Comparison of ENCODE assay signal across 10 mouse cellular contexts in the genomic region with DNA sequence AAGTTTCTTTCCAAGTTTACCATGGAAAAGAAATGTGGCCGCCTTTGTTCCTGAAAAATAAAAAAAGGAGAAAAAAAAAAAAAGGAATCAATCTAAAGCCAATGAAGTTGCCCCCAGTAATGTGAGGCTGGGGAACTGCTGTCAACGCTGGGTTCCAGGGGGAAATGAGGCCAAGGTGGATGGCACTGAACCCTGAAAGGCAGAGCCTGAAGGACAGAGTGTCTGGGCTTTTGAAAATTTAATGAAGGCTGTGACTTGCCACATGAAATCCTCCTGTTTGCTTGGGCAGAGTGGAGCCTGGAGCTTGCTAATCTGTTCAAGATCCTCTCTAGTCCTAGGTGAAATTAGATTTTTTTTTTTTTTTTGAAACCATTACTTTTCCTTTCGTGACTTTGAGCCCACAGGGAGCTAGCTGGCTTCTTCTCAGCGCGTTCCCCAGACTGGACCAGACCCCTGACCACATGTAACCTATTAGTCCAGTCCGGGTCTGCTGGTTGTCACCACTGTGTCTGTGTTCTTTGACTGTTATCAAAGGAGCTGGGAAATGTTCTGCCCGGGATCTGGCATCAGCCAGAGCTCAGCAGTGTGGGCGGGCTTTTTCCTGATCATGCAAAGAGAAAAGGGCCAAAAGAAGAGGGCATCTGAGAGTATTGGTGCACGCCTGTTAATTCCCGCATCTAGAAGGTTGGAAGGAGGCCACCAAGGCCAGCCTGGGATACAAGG. TPM values are rescaled to one million over a fixed set of nuclear protein-coding genes. Genes with fewer than 3 reads are reported as not detected.
DNase-seq lines count a peak whose midpoint lies in the region; ATAC-seq and TF ChIP-seq lines count a peak whose summit lies in the region.
"Had no signal": no experiment of that assay in that cellular context is flagged by ENCODE, and none has a peak within 500 bp of the region (broad histone marks: within the 10 kb centered on the region; RNA-seq: fewer than 3 reads in every experiment).

No protein-coding gene starts in this region.

- no peak for DNase-seq in forebrain, embryonic 10.5 days (ENCODE audit: extremely low spot score, low spot score)
- no peak for DNase-seq in midbrain, postnatal 0 days (ENCODE audit: low spot score)
- DNase-seq in yolk sac, embryonic 10.5 days (ENCODE audit: low spot score) = peak; percentile 38
- no peak for DNase-seq in left cerebral cortex, adult 9 months (ENCODE audit: low spot score in 2 of 2)
- DNase-seq in cerebellum, adult 8-10 months = no peak
- DNase-seq: right cerebral cortex, postnatal 4 days had no signal

- 65% methylated on average over 10 of the region's 10 CpGs for WGBS in forebrain, embryonic 10.5 days
- 67% methylated on average over 10 of the region's 10 CpGs for WGBS in forebrain, embryonic 12.5 days
- WGBS in midbrain, embryonic 13.5 days = 67% methylated on average over 10 of the region's 10 CpGs
- 52% methylated on average over 10 of the region's 10 CpGs for WGBS in midbrain, postnatal 0 days
- 27% methylated on average over 10 of the region's 10 CpGs for WGBS in heart, embryonic 15.5 days

- no peaks in the 10 kb centered on the region for H3K36me3 ChIP-seq in forebrain, embryonic 10.5 days (replicated peaks)
- no peaks in the 10 kb centered on the region for H3K36me3 ChIP-seq in forebrain, embryonic 12.5 days (replicated peaks)
- no peaks in the 10 kb centered on the region for H3K36me3 ChIP-seq in midbrain, embryonic 13.5 days
- no peaks in the 10 kb centered on the region for H3K36me3 ChIP-seq in midbrain, postnatal 0 days (ENCODE audit: insufficient read depth, low read length)
- H3K36me3 ChIP-seq in heart, embryonic 15.5 days = no peaks in the 10 kb centered on the region

- no peak overlapping the region for H3K9ac ChIP-seq in forebrain, embryonic 12.5 days
- H3K9ac ChIP-seq in midbrain, embryonic 13.5 days (replicated peaks) = no peak overlapping the region
- H3K9ac ChIP-seq in midbrain, postnatal 0 days (replicated peaks; ENCODE audit: low read length, poor library complexity, severe bottlenecking) = no peak overlapping the region
- 0 out of 2 replicates have a peak overlapping the region, but pooled peaks have one; percentile 1 for H3K9ac ChIP-seq in heart, embryonic 15.5 days

- no peak for ATAC-seq in forebrain, embryonic 12.5 days (ENCODE audit: low FRiP score)
- no peak for ATAC-seq in midbrain, embryonic 13.5 days
- no peak for ATAC-seq in midbrain, postnatal 0 days (ENCODE audit: low FRiP score)
- peak; percentile 43; the same call in 1 of the 2 replicates for ATAC-seq in heart, embryonic 15.5 days (replicated peaks; ENCODE audit: insufficient number of reproducible peaks, insufficient read depth, low FRiP score, low read depth)

- peaks cover 7% of the 10 kb centered on the region; the same call in 1 of the 2 replicates for H3K27me3 ChIP-seq in forebrain, embryonic 10.5 days (ENCODE audit: poor library complexity, severe bottlenecking)
- no peaks in the 10 kb centered on the region for H3K27me3 ChIP-seq in forebrain, embryonic 12.5 days
- H3K27me3 ChIP-seq in midbrain, embryonic 13.5 days = no peaks in the 10 kb centered on the region
- H3K27me3 ChIP-seq in midbrain, postnatal 0 days (ENCODE audit: insufficient read depth, low read length) = no peaks in the 10 kb centered on the region
- H3K27me3 ChIP-seq in heart, embryonic 15.5 days = no peaks in the 10 kb centered on the region

- H3K4me3 ChIP-seq in forebrain, embryonic 10.5 days = no peak overlapping the region
- H3K4me3 ChIP-seq in forebrain, embryonic 12.5 days (replicated peaks) = no peak overlapping the region
- no peak overlapping the region for H3K4me3 ChIP-seq in midbrain, embryonic 13.5 days (replicated peaks)
- H3K4me3 ChIP-seq in midbrain, postnatal 0 days (ENCODE audit: low read depth, low read length) = no peak overlapping the region
- H3K4me3 ChIP-seq in heart, embryonic 15.5 days = no peak overlapping the region
- H3K4me3 ChIP-seq: myocyte had no signal

- no peaks in the 10 kb centered on the region for H3K9me3 ChIP-seq in forebrain, embryonic 10.5 days
- H3K9me3 ChIP-seq in forebrain, embryonic 12.5 days = no peaks in the 10 kb centered on the region
- no peaks in the 10 kb centered on the region for H3K9me3 ChIP-seq in midbrain, embryonic 13.5 days
- no peaks in the 10 kb centered on the region for H3K9me3 ChIP-seq in midbrain, postnatal 0 days (ENCODE audit: low read length)
- H3K9me3 ChIP-seq in heart, embryonic 15.5 days (replicated peaks) = no peaks in the 10 kb centered on the region

- peaks cover 29% of the 10 kb centered on the region for H3K4me1 ChIP-seq in forebrain, embryonic 10.5 days
- H3K4me1 ChIP-seq in forebrain, embryonic 12.5 days = peaks cover 12% of the 10 kb centered on the region
- H3K4me1 ChIP-seq in midbrain, embryonic 13.5 days (replicated peaks) = peaks cover 22% of the 10 kb centered on the region
- H3K4me1 ChIP-seq in midbrain, postnatal 0 days (ENCODE audit: insufficient read depth, low read length) = no peaks in the 10 kb centered on the region
- peaks cover 26% of the 10 kb centered on the region for H3K4me1 ChIP-seq in heart, embryonic 15.5 days (replicated peaks)

- no peak for TF ChIP-seq CTCF in midbrain, postnatal 0 days (IDR thresholded peaks at IDR 0.05)

- no peak overlapping the region for H3K4me2 ChIP-seq in forebrain, embryonic 12.5 days
- H3K4me2 ChIP-seq in midbrain, embryonic 13.5 days (replicated peaks) = no peak overlapping the region
- H3K4me2 ChIP-seq in midbrain, postnatal 0 days (ENCODE audit: low read depth, low read length, poor library complexity, severe bottlenecking) = no peak overlapping the region
- H3K4me2 ChIP-seq in heart, embryonic 15.5 days = 0 out of 2 replicates have a peak overlapping the region, but pooled peaks have one; percentile 24

- peak overlapping the region; percentile 44; the same call in 1 of the 2 replicates for H3K27ac ChIP-seq in forebrain, embryonic 10.5 days
- no peak overlapping the region for H3K27ac ChIP-seq in forebrain, embryonic 12.5 days
- peak overlapping the region; percentile 44 for H3K27ac ChIP-seq in midbrain, embryonic 13.5 days
- H3K27ac ChIP-seq in midbrain, postnatal 0 days (ENCODE audit: low read depth, low read length) = no peak overlapping the region
- H3K27ac ChIP-seq in heart, embryonic 15.5 days = peak overlapping the region; percentile 58

RNA-seq across cellular contexts. Expression of a gene that starts 4.6 kb away (rescaled TPM):
- polyA plus RNA-seq in forebrain, embryonic 10.5 days (2016; fragmentation: Nextera tagmentation; extraction: Ambion mirVana) = 31.2 and 31.6 TPM in 2 replicates
- 25.7 and 27.8 TPM in 2 replicates for polyA plus RNA-seq in forebrain, embryonic 12.5 days (2016; fragmentation: Nextera tagmentation; extraction: Ambion mirVana)
- polyA plus RNA-seq in midbrain, embryonic 13.5 days (2015; fragmentation: Nextera tagmentation; extraction: Ambion mirVana) = 29.2 and 31.5 TPM in 2 replicates
- 47.8 and 51.5 TPM in 2 replicates for total RNA-seq in midbrain, postnatal 0 days (2014; rRNA removed)
- 34.1 and 35.4 TPM in 2 replicates for polyA plus RNA-seq in midbrain, postnatal 0 days (2015; fragmentation: Nextera tagmentation; extraction: Ambion mirVana)
- 49.9 and 57.6 TPM in 2 replicates for polyA plus RNA-seq in heart, embryonic 15.5 days (2015; fragmentation: Nextera tagmentation; extraction: Ambion mirVana)

Comparison
In these comparisons a context has a peak if more than half of its experiments do, and no peak if none do; other contexts are left out.
1. H3K27ac ChIP-seq: peak in forebrain, embryonic 10.5 days (single experiment), midbrain, embryonic 13.5 days (single experiment) and heart, embryonic 15.5 days (single experiment); none in forebrain, embryonic 12.5 days (single experiment) and midbrain, postnatal 0 days (single experiment).